In the genomic region with DNA sequence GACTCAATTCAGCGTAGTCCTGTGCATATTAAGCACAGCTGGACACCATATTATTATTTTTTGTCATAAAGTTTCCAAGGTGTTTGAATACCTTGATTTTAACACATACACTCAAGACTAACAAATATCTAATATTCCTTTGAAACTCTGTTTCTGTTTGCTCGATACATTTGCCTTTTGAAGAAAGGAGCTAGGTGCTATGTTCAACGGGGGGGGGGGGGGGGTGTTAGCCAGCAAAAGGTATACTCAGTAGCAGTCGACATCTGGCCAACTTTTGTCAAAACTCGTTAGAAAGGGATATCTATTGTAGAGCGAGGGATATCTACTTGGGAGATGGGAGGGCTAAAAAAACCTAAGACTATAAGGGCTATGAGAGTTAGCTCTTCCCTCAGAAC, we compare ENCODE assay signal across 8 mouse cellular contexts. TPM values are rescaled to one million over a fixed set of nuclear protein-coding genes. Genes with fewer than 3 reads are reported as not detected.
DNase-seq lines count a peak whose midpoint lies in the region; ATAC-seq and TF ChIP-seq lines count a peak whose summit lies in the region.

No protein-coding gene starts in this region.

- H3K4me2 ChIP-seq in kidney, embryonic 15.5 days, result peak overlapping the region; percentile 72
- H3K4me2 ChIP-seq in hindbrain, embryonic 16.5 days (ENCODE audit: low read length), result peak overlapping the region; percentile 71
- H3K4me2 ChIP-seq in midbrain, embryonic 16.5 days (ENCODE audit: low read length), result peak overlapping the region; percentile 67

- H3K27me3 ChIP-seq in kidney, embryonic 15.5 days, result no peaks in the 10 kb centered on the region
- peaks cover 3% of the 10 kb centered on the region; the same call in 1 of the 2 replicates for H3K27me3 ChIP-seq in hindbrain, embryonic 16.5 days (replicated peaks; ENCODE audit: control insufficient read depth, insufficient read depth, low read length)
- peaks cover 9% of the 10 kb centered on the region for H3K27me3 ChIP-seq in midbrain, embryonic 16.5 days (ENCODE audit: control insufficient read depth, insufficient read depth, low read depth, low read length)

- peak overlapping the region; percentile 90 for H3K27ac ChIP-seq in kidney, embryonic 15.5 days
- H3K27ac ChIP-seq in cortical plate, adult 2 months (ENCODE audit: insufficient read depth, low read length), result no peak overlapping the region
- H3K27ac ChIP-seq in hindbrain, embryonic 16.5 days (ENCODE audit: low read depth, low read length), result peak overlapping the region; percentile 93
- H3K27ac ChIP-seq in midbrain, embryonic 16.5 days (ENCODE audit: low read length), result no peak overlapping the region

- no peaks in the 10 kb centered on the region for H3K9me3 ChIP-seq in kidney, embryonic 15.5 days (replicated peaks)
- no peaks in the 10 kb centered on the region for H3K9me3 ChIP-seq in hindbrain, embryonic 16.5 days (ENCODE audit: control insufficient read depth, low read length)
- H3K9me3 ChIP-seq in midbrain, embryonic 16.5 days (replicated peaks; ENCODE audit: control insufficient read depth, low read length, poor library complexity, severe bottlenecking), result no peaks in the 10 kb centered on the region

- no peak for ATAC-seq in kidney, embryonic 15.5 days (replicated peaks; ENCODE audit: low FRiP score)
- ATAC-seq in hindbrain, embryonic 16.5 days, result no peak
- ATAC-seq in midbrain, embryonic 16.5 days, result no peak

- TF ChIP-seq POLR2A in cortical plate, adult 2 months (IDR thresholded peaks at IDR 0.05; ENCODE audit: extremely low read depth, insufficient read depth, low read length), result no peak

- no peak for DNase-seq in kidney, adult 8-10 months
- DNase-seq in natural killer cell, adult 2 months (ENCODE audit: low spot score in 2 of 2), result no peak
- DNase-seq in retina, embryonic 14.5 days (ENCODE audit: low spot score), result no peak
- DNase-seq in cerebellum, postnatal 4 days (ENCODE audit: low spot score in 2 of 2), result no peak

- peaks cover 78% of the 10 kb centered on the region for H3K4me1 ChIP-seq in kidney, embryonic 15.5 days
- peaks cover 3% of the 10 kb centered on the region; the same call in 1 of the 2 replicates for H3K4me1 ChIP-seq in cortical plate, adult 2 months (ENCODE audit: control insufficient read depth, insufficient read depth, low read length)
- peaks cover 42% of the 10 kb centered on the region for H3K4me1 ChIP-seq in hindbrain, embryonic 16.5 days (ENCODE audit: control insufficient read depth, insufficient read depth, low read depth, low read length)
- H3K4me1 ChIP-seq in midbrain, embryonic 16.5 days (ENCODE audit: control insufficient read depth, insufficient read depth, low read length), result peaks cover 37% of the 10 kb centered on the region

- peak overlapping the region; percentile 66 for H3K4me3 ChIP-seq in kidney, embryonic 15.5 days (replicated peaks)
- peak overlapping the region; percentile 73 for H3K4me3 ChIP-seq in cortical plate, adult 2 months (ENCODE audit: insufficient read depth, low read length)
- peak overlapping the region; percentile 67 for H3K4me3 ChIP-seq in hindbrain, embryonic 16.5 days (ENCODE audit: low read length)
- peak overlapping the region; percentile 81 for H3K4me3 ChIP-seq in midbrain, embryonic 16.5 days (ENCODE audit: low read depth, low read length)

- no peak for TF ChIP-seq CTCF in cortical plate, adult 2 months (IDR thresholded peaks at IDR 0.05; ENCODE audit: extremely low read depth, insufficient read depth, low read length)

- WGBS in kidney, embryonic 15.5 days, result 18% methylated on average over 6 of the region's 6 CpGs
- 16% methylated on average over 6 of the region's 6 CpGs for WGBS in hindbrain, embryonic 16.5 days
- WGBS in midbrain, embryonic 16.5 days, result 18% methylated on average over 6 of the region's 6 CpGs

- H3K9ac ChIP-seq in kidney, embryonic 15.5 days, result peak overlapping the region; percentile 75
- peak overlapping the region; percentile 91 for H3K9ac ChIP-seq in hindbrain, embryonic 16.5 days (ENCODE audit: low read depth, low read length)
- H3K9ac ChIP-seq in midbrain, embryonic 16.5 days (ENCODE audit: low read depth, low read length), result peak overlapping the region; percentile 94

- H3K36me3 ChIP-seq in kidney, embryonic 15.5 days, result peaks cover 7% of the 10 kb centered on the region
- H3K36me3 ChIP-seq in hindbrain, embryonic 16.5 days (ENCODE audit: control insufficient read depth, insufficient read depth, low read length), result no peaks in the 10 kb centered on the region
- H3K36me3 ChIP-seq in midbrain, embryonic 16.5 days (ENCODE audit: control insufficient read depth, insufficient read depth, low read length), result no peaks in the 10 kb centered on the region

RNA-seq across cellular contexts. Expression of a gene that starts 6.4 kb away (rescaled TPM):
- polyA plus RNA-seq in kidney, embryonic 15.5 days (2015; fragmentation: Nextera tagmentation; extraction: Ambion mirVana), result 533 and 589 TPM in 2 replicates
- polyA plus RNA-seq in cortical plate, adult 2 months (2012; rRNA removed), result 234 and 242 TPM in 2 replicates
- polyA plus RNA-seq in hindbrain, embryonic 16.5 days (2015; fragmentation: Nextera tagmentation; extraction: Ambion mirVana), result 187 and 214 TPM in 2 replicates
- polyA plus RNA-seq in midbrain, embryonic 16.5 days (2015; fragmentation: Nextera tagmentation; extraction: Ambion mirVana), result 156 and 159 TPM in 2 replicates

Comparison
In these comparisons a context has a peak if more than half of its experiments do, and no peak if none do; other contexts are left out.
1. H3K27ac ChIP-seq: peak in kidney, embryonic 15.5 days (single experiment) and hindbrain, embryonic 16.5 days (single experiment); none in cortical plate, adult 2 months (single experiment) and midbrain, embryonic 16.5 days (single experiment).
2. Peak in every context shown above with its lines, with median percentiles within 50 percentile points of each other: H3K4me2 ChIP-seq, H3K4me3 ChIP-seq and H3K9ac ChIP-seq.